Mouse (Mus musculus) lung, embryonic 16.5 days (tissue): ENCODE data around the gene Wbp2nl. TPM values are rescaled to one million over a fixed set of nuclear protein-coding genes. Genes with fewer than 3 reads are reported as not detected.
"Not testable (repeated sequence)": the region's sequence is repeated elsewhere in the genome, so short reads cannot be mapped to it uniquely, and the experiment has no call there.

ENCODE experiments used
- ATAC-seq: fragments of 200-750 bp; cut with Nextera tagmentation; 2 replicates; pipeline ENCODE4 v1.8.0; 2017; ENCODE audit warnings: low read depth, mild to moderate bottlenecking, moderate library complexity
- H3K27ac ChIP-seq: fragments of 300-500 bp; sonication (generic); 2 replicates; pipeline ENCODE4 v1.5.1; 2014; ENCODE audit warnings: mild to moderate bottlenecking, control low read depth, low read length
- H3K27me3 ChIP-seq: fragments of 300-500 bp; sonication (generic); 2 replicates; pipeline ENCODE4 v1.6.1; 2014; ENCODE audit warnings: low read depth, low read length, mixed read lengths; ENCODE audit not compliant: control insufficient read depth, insufficient read depth
- H3K36me3 ChIP-seq: fragments of 300-500 bp; sonication (generic); 2 replicates; pipeline ENCODE4 v1.6.1; 2014; ENCODE audit warnings: low read length; ENCODE audit not compliant: control insufficient read depth, insufficient read depth
- H3K4me1 ChIP-seq: fragments of 300-500 bp; sonication (generic); replicated peaks from 2 replicates; pipeline ENCODE4 v1.6.1; 2014; ENCODE audit warnings: low read length, mixed read lengths; ENCODE audit not compliant: control insufficient read depth, insufficient read depth
- H3K4me2 ChIP-seq: fragments of 300-500 bp; sonication (generic); 2 replicates; pipeline ENCODE4 v1.6.1; 2014; ENCODE audit warnings: low read depth, low read length, control low read depth
- H3K4me3 ChIP-seq: fragments of 300-500 bp; sonication (generic); 2 replicates; pipeline ENCODE4 v1.5.1; 2014; ENCODE audit warnings: mild to moderate bottlenecking, low read length, control low read depth
- H3K9ac ChIP-seq: fragments of 300-500 bp; sonication (generic); 2 replicates; pipeline ENCODE4 v1.6.1; 2014; ENCODE audit warnings: low read length, control low read depth
- H3K9me3 ChIP-seq: fragments of 300-500 bp; sonication (generic); 2 replicates; pipeline ENCODE4 v1.6.1; 2016; ENCODE audit warnings: low read length; ENCODE audit not compliant: control insufficient read depth
- WGBS: fragments of 180-500 bp; shearing (Covaris S2); extraction: QIAGEN DNeasy Blood & Tissue Kit; methylation state at CpG from one replicate; pipeline ENCODE4 v1.1.7; 2014; 5-methylcytosine and 5-hydroxymethylcytosine counted together
- polyA plus RNA-seq: library from polyadenylated mRNA; unstranded; fragments of >200 nt; fragmentation: Nextera tagmentation; extraction: Ambion mirVana; gene quantifications from 2 replicates; pipeline ENCODE4 v1.2.1, GENCODE M21; 2015

Wbp2nl gene
- polyA plus RNA-seq, 1 experiment from 2014 or later, result 0.38 TPM

DNA sequence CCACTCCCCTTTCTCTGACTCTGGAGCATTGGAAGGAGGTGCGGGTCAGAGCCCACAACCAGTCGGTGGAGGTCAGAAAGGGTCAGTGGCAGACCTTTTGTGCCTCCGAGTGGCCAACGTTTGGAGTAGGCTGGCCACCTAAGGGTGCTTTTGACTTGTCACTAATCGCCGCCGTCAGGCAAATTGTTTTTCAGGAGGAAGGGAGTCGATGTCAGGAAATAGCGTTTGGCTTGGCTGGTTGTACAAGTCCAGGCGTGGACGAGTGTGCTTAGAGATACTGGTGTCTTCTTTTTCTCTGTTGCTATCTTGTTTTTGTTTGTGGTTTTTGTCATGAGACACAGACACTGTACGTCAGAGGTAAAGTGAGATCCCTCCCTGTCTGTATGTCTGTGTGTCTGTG is 65.0 kb downstream of the Wbp2nl start:
- WGBS, result 74% methylated on average over 7 of the region's 12 CpGs
- H3K4me1 ChIP-seq, H3K4me2 ChIP-seq, H3K4me3 ChIP-seq, H3K36me3 ChIP-seq, ATAC-seq, H3K27me3 ChIP-seq, H3K9me3 ChIP-seq, H3K9ac ChIP-seq, H3K27ac ChIP-seq: not testable (repeated sequence)

Other genes starting within 250 kb of the Wbp2nl start
- gene 4930407I10Rik, start 239.8 kb upstream of the Wbp2nl start, polyA plus RNA-seq, result not detected in 2 replicates
- gene Mei1, start 229.0 kb upstream of the Wbp2nl start, polyA plus RNA-seq, result not detected in 2 replicates
- gene Ccdc134, start 171.0 kb upstream of the Wbp2nl start, polyA plus RNA-seq, result 16.9 and 17.1 TPM in 2 replicates
- gene Srebf2, start 151.8 kb upstream of the Wbp2nl start, polyA plus RNA-seq, result 105 and 108 TPM in 2 replicates
- 0.52 and 0.55 TPM in 2 replicates for gene Shisa8, start 86.1 kb upstream of the Wbp2nl start, polyA plus RNA-seq
- not detected in 2 replicates for gene Tnfrsf13c, start 74.6 kb upstream of the Wbp2nl start, polyA plus RNA-seq
- 65.1 and 65.7 TPM in 2 replicates for gene Cenpm, start 54.2 kb upstream of the Wbp2nl start, polyA plus RNA-seq
- gene 1500009C09Rik, start 46.6 kb upstream of the Wbp2nl start, polyA plus RNA-seq, result not detected in 2 replicates
- 1.8 and 1.9 TPM in 2 replicates for gene Sept3, start 24.1 kb upstream of the Wbp2nl start, polyA plus RNA-seq
- 55.9 and 66.4 TPM in 2 replicates for gene Naga, start 40.0 kb downstream of the Wbp2nl start, polyA plus RNA-seq
- 14.1 and 15.6 TPM in 2 replicates for gene Pheta2, start 40.0 kb downstream of the Wbp2nl start, polyA plus RNA-seq
- 243 and 250 TPM in 2 replicates for gene Smdt1, start 40.0 kb downstream of the Wbp2nl start, polyA plus RNA-seq
- 313 and 340 TPM in 2 replicates for gene Ndufa6, start 55.4 kb downstream of the Wbp2nl start, polyA plus RNA-seq
- gene Cyp2d22, start 81.3 kb downstream of the Wbp2nl start, polyA plus RNA-seq, result 9.7 and 12.7 TPM in 2 replicates
- not detected in 2 replicates for gene Cyp2d11, start 95.1 kb downstream of the Wbp2nl start, polyA plus RNA-seq
- gene Cyp2d10, start 108.2 kb downstream of the Wbp2nl start, polyA plus RNA-seq, result 0.18 and 0.63 TPM in 2 replicates
- gene Cyp2d9, start 134.5 kb downstream of the Wbp2nl start, polyA plus RNA-seq, result not detected in 2 replicates